10 mouse cellular contexts compared by ENCODE assay signal in the genomic region with DNA sequence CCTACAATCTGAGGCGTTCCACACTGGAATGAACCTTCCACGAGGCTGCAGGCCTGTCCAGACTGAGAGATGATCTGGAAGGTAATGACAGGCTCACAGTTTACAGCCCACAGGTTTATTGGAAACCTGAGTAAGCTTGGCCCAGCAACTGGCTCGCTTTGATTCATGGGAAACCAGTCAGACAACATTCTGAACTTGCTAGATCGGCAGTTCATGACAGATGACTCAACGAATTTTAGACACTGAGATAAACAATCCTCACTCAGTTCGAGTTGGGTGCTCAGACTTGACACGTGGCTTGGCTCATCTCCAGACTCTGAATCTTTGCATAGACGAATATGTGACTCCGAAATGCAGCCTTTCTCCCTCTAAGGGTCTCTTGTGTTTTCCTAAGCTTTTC. TPM values are rescaled to one million over a fixed set of nuclear protein-coding genes. Genes with fewer than 3 reads are reported as not detected.
DNase-seq lines count a peak whose midpoint lies in the region; ATAC-seq and TF ChIP-seq lines count a peak whose summit lies in the region.
"Had no signal": no experiment of that assay in that cellular context is flagged by ENCODE, and none has a peak within 500 bp of the region (broad histone marks: within the 10 kb centered on the region; RNA-seq: fewer than 3 reads in every experiment).

No protein-coding gene starts in this region.

- TF ChIP-seq CTCF in thymus, adult 2 months (IDR thresholded peaks at IDR 0.05; ENCODE audit: borderline replicate concordance, control insufficient read depth, extremely low read depth, insufficient read depth, low read length, poor library complexity): no peak

- TF ChIP-seq POLR2A in thymus, adult 2 months (IDR thresholded peaks at IDR 0.05; ENCODE audit: control insufficient read depth, extremely low read depth, insufficient read depth, low read length, poor library complexity): no peak

- H3K9ac ChIP-seq in lung, embryonic 16.5 days (ENCODE audit: low read length): no peak overlapping the region
- no peak overlapping the region for H3K9ac ChIP-seq in liver, embryonic 12.5 days

- H3K4me2 ChIP-seq in lung, embryonic 16.5 days (ENCODE audit: low read depth, low read length): no peak overlapping the region
- no peak overlapping the region for H3K4me2 ChIP-seq in liver, embryonic 12.5 days

- H3K4me3 ChIP-seq in lung, embryonic 16.5 days (ENCODE audit: low read length): no peak overlapping the region
- H3K4me3 ChIP-seq in thymus, adult 2 months (ENCODE audit: control insufficient read depth, insufficient read depth, low read length): no peak overlapping the region
- no peak overlapping the region for H3K4me3 ChIP-seq in liver, embryonic 12.5 days

- DNase-seq in embryo, embryonic 10 days (ENCODE audit: low spot score): peak; percentile 51
- DNase-seq in embryo, embryonic 9.5 days (ENCODE audit: extremely low spot score): no peak
- DNase-seq in 3T3-L1 (ENCODE audit: low read depth, low spot score): peak; percentile 75
- DNase-seq in forelimb bud, embryonic 11.5 days (ENCODE audit: low read depth, low spot score): peak; percentile 27
- DNase-seq in heart, postnatal 4 days: no peak
- no peak for DNase-seq in thymus, adult 2 months

- H3K27me3 ChIP-seq in lung, embryonic 16.5 days (ENCODE audit: control insufficient read depth, insufficient read depth, low read depth, low read length): no peaks in the 10 kb centered on the region
- no peaks in the 10 kb centered on the region for H3K27me3 ChIP-seq in thymus, adult 2 months (ENCODE audit: control insufficient read depth, insufficient read depth, low read length)
- peaks cover 16% of the 10 kb centered on the region; the same call in 1 of the 2 replicates for H3K27me3 ChIP-seq in liver, embryonic 12.5 days (replicated peaks)

- WGBS in lung, embryonic 16.5 days: 8% methylated on average over 9 of the region's 9 CpGs
- 42% methylated on average over 9 of the region's 9 CpGs for WGBS in thymus, adult 2 months
- 33% methylated on average over 9 of the region's 9 CpGs for WGBS in liver, embryonic 12.5 days (ENCODE audit: insufficient replicate concordance)

- H3K27ac ChIP-seq in lung, embryonic 16.5 days (ENCODE audit: low read length): peak overlapping the region; percentile 43
- H3K27ac ChIP-seq in thymus, adult 2 months (ENCODE audit: control insufficient read depth, insufficient read depth, low read length): no peak overlapping the region
- no peak overlapping the region for H3K27ac ChIP-seq in liver, embryonic 12.5 days

- peaks cover 8% of the 10 kb centered on the region; the same call in 1 of the 2 replicates for H3K4me1 ChIP-seq in lung, embryonic 16.5 days (replicated peaks; ENCODE audit: control insufficient read depth, insufficient read depth, low read length)
- 0 out of 2 replicates have a peak, but pooled peaks cover 2% of the 10 kb centered on the region for H3K4me1 ChIP-seq in thymus, adult 2 months (replicated peaks; ENCODE audit: control insufficient read depth, insufficient read depth, low read length)
- no peaks in the 10 kb centered on the region for H3K4me1 ChIP-seq in liver, embryonic 12.5 days

- ATAC-seq in lung, embryonic 16.5 days (ENCODE audit: low read depth): 0 out of 2 replicates have a peak, but pooled peaks have one; percentile 10
- ATAC-seq in liver, embryonic 12.5 days: no peak

- H3K36me3 ChIP-seq in lung, embryonic 16.5 days (ENCODE audit: control insufficient read depth, insufficient read depth, low read length): no peaks in the 10 kb centered on the region
- no peaks in the 10 kb centered on the region for H3K36me3 ChIP-seq in thymus, adult 2 months (ENCODE audit: control insufficient read depth, insufficient read depth, low read length)
- no peaks in the 10 kb centered on the region for H3K36me3 ChIP-seq in liver, embryonic 12.5 days

- H3K9me3 ChIP-seq in lung, embryonic 16.5 days (ENCODE audit: control insufficient read depth, low read length): no peaks in the 10 kb centered on the region
- no peaks in the 10 kb centered on the region for H3K9me3 ChIP-seq in liver, embryonic 12.5 days (replicated peaks)

RNA-seq across cellular contexts. Expression of a gene that starts 17.1 kb away (rescaled TPM):
- polyA plus RNA-seq in lung, embryonic 16.5 days (2015; fragmentation: Nextera tagmentation; extraction: Ambion mirVana): not detected in 2 replicates
- total RNA-seq in heart, postnatal 4 days (2021): not detected
- polyA plus RNA-seq in thymus, adult 2 months (2012; rRNA removed): 35.0 and 54.4 TPM in 2 replicates
- polyA plus RNA-seq in liver, embryonic 12.5 days (2016; fragmentation: Nextera tagmentation; extraction: Ambion mirVana): 0.05 and 0.06 TPM in 2 replicates
- total RNA-seq: common myeloid progenitor, adult 5-6 weeks; heart, postnatal 10 days had no signal

RNA-seq across cellular contexts. Expression of a gene that starts 35.2 kb away (rescaled TPM):
- not detected in 2 replicates for polyA plus RNA-seq in lung, embryonic 16.5 days (2015; fragmentation: Nextera tagmentation; extraction: Ambion mirVana)
- total RNA-seq in heart, postnatal 4 days (2021): under 1 TPM in 1 of 2 experiments, not detected in 1; 0.10 TPM
- 2.1 and 3.1 TPM in 2 replicates for polyA plus RNA-seq in thymus, adult 2 months (2012; rRNA removed)
- not detected in 2 replicates for polyA plus RNA-seq in liver, embryonic 12.5 days (2016; fragmentation: Nextera tagmentation; extraction: Ambion mirVana)
- total RNA-seq: common myeloid progenitor, adult 5-6 weeks had no signal

RNA-seq across cellular contexts. Expression of a gene that starts 55.6 kb away (rescaled TPM):
- 6.6 and 8.3 TPM in 2 replicates for polyA plus RNA-seq in lung, embryonic 16.5 days (2015; fragmentation: Nextera tagmentation; extraction: Ambion mirVana)
- total RNA-seq in heart, postnatal 4 days (2021): 1 to 10 TPM in 1 of 2 experiments, under 1 TPM in 1; 0.79 to 1.0 TPM
- 1.1 and 2.0 TPM in 2 replicates for polyA plus RNA-seq in thymus, adult 2 months (2012; rRNA removed)
- polyA plus RNA-seq in liver, embryonic 12.5 days (2016; fragmentation: Nextera tagmentation; extraction: Ambion mirVana): 0.16 and 0.23 TPM in 2 replicates
- total RNA-seq: common myeloid progenitor, adult 5-6 weeks had no signal

Comparison
In these comparisons a context has a peak if more than half of its experiments do, and no peak if none do; other contexts are left out.
1. DNase-seq: peak in embryo, embryonic 10 days (single experiment), 3T3-L1 (single experiment) and forelimb bud, embryonic 11.5 days (single experiment); none in embryo, embryonic 9.5 days (single experiment), heart, postnatal 4 days (single experiment) and thymus, adult 2 months (single experiment).
2. RNA of a gene that starts 17.1 kb away (polyA plus RNA-seq): 35.0 to 54.4 TPM in thymus, adult 2 months; 0.05 to 0.06 TPM in liver, embryonic 12.5 days and not detected in lung, embryonic 16.5 days; every median in the first group is over 10 times any median in the second.